Mouse (Mus musculus): Measurements from ENCODE around the gene Shmt2. TPM values are rescaled to one million over a fixed set of nuclear protein-coding genes. Genes with fewer than 3 reads are reported as not detected.

Gene Shmt2
- polyA plus RNA-seq, 1 experiment: 57.7 TPM

DNA sequence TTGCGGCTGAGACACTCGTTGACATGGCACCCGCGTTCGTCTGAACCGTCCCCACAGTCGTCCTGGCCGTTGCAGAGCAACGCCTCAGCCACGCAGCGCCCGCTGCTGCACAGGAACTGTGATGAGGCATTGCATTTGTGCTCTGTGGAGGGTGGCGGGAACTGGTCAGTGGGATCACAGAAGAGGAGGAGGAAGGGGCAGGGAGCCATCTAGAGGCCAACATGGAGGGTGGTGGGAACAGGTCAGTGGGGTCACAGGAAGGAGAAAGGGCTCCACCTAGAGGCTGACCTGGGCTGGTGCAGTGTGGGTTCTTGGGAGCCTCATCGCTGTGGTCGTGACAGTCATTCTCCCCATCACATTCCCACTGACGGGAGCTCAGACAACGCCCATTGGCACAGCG, 33.5 kb upstream of the Shmt2 start:
- no peak overlapping the region for H3K4me3 ChIP-seq (replicated peaks; ENCODE audit: extremely low read depth, low read depth, low read length)
- 77% methylated on average over 18 of the region's 18 CpGs for WGBS
- no peaks in the 10 kb centered on the region for H3K4me1 ChIP-seq (ENCODE audit: control insufficient read depth, insufficient read depth, low read length)
- no peak for DNase-seq
- TF ChIP-seq CTCF (IDR thresholded peaks at IDR 0.05; ENCODE audit: insufficient read depth, low read length): peak; percentile 69
- no peak for TF ChIP-seq POLR2A (IDR thresholded peaks at IDR 0.05; ENCODE audit: borderline replicate concordance, extremely low read depth, low read depth, low read length)

DNA sequence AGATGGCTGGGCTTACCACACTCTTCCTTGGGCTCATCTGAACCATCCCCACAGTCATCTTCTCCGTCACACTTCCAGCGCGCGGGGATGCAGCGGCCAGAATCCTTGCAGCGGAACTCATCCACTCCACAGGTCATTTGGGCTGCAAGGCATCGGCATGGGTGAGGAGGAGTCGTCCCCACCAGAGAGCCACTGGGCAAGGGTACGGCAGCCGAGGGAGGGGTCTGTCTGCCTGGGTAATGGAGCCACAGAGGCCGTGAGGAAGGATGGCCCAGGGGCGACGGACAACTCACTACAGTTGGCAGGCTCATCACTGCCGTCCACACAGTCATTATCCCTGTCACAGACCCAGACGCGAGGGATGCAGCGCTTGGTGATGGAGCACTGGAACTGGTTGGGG, 27.6 kb upstream of the Shmt2 start:
- TF ChIP-seq CTCF (IDR thresholded peaks at IDR 0.05; ENCODE audit: insufficient read depth, low read length): no peak
- no peak for TF ChIP-seq POLR2A (IDR thresholded peaks at IDR 0.05; ENCODE audit: borderline replicate concordance, extremely low read depth, low read depth, low read length)
- H3K4me3 ChIP-seq (replicated peaks; ENCODE audit: extremely low read depth, low read depth, low read length): no peak overlapping the region
- WGBS: 86% methylated on average over 17 of the region's 17 CpGs
- DNase-seq: no peak
- no peaks in the 10 kb centered on the region for H3K4me1 ChIP-seq (ENCODE audit: control insufficient read depth, insufficient read depth, low read length)

DNA sequence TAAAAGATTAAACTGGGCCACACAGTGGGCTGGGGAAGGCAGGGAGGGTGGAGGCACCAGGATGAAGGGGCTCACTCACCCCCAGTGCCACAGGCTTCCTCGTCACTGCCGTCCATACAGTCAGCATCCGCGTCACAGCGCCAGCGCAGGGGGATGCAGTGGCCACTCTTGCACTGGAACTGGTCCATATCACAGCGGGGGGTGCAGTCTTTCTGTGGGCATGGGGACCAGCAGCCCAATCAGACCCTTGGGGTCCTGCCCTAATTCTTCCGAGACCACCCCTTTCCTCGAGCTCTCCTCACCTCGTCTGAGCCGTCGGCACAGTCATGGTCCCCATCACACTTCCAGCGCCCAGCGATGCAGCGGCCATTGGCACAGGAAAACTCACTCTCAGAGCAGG, 26.0 kb upstream of the Shmt2 start:
- DNase-seq: no peak
- H3K4me1 ChIP-seq (ENCODE audit: control insufficient read depth, insufficient read depth, low read length): no peaks in the 10 kb centered on the region
- TF ChIP-seq POLR2A (IDR thresholded peaks at IDR 0.05; ENCODE audit: borderline replicate concordance, extremely low read depth, low read depth, low read length) (no peak), CTCF (IDR thresholded peaks at IDR 0.05; ENCODE audit: insufficient read depth, low read length) (no peak)
- H3K4me3 ChIP-seq (replicated peaks; ENCODE audit: extremely low read depth, low read depth, low read length): no peak overlapping the region
- WGBS: 93% methylated on average over 15 of the region's 15 CpGs

DNA sequence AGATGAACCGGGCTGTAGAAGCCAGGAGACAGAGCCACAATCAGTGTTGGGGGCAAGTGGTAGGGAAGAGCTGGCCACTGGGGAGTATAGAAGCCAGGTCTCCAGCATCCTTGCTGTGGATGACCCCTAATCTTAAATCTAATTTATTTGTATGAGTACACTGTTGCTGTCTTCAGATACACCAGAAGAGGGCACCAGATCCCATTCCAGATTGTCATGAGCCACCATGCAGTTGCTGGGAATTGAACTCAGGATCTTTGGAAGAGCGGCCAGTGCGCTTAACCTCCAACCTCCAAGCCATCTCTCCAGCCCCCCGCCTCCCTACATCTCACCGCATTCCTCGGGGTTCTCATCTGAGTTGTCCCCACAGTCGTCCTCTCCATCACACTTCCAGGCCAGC, 24.3 kb upstream of the Shmt2 start:
- TF ChIP-seq POLR2A (IDR thresholded peaks at IDR 0.05; ENCODE audit: borderline replicate concordance, extremely low read depth, low read depth, low read length) (no peak), CTCF (IDR thresholded peaks at IDR 0.05; ENCODE audit: insufficient read depth, low read length) (no peak)
- Histone ChIP-seq H3K4me1 (ENCODE audit: control insufficient read depth, insufficient read depth, low read length) (no peaks in the 10 kb centered on the region), H3K4me3 (replicated peaks; ENCODE audit: extremely low read depth, low read depth, low read length) (no peak overlapping the region)
- WGBS: 88% methylated on average over 7 of the region's 7 CpGs
- no peak for DNase-seq

DNA sequence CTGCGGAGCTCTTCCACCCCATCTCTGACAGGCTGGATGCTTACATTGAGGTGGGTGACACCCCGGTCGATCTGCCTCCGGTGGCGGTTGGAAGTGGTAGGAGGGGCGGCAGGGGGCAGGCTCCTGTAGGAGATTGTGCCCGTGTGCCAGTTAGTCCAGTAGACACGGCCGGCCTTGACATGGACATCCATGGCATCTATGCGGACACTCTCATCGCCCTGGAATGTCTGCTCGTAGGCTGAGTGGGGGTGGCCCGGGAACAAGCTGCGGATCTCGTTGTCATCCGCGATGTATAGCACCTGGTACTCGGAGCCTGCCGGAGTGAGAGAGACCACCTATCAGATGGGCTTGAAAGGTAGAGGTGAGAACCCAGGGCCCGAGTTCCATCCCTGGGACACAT, 22.1 kb upstream of the Shmt2 start:
- Histone ChIP-seq H3K4me3 (replicated peaks; ENCODE audit: extremely low read depth, low read depth, low read length) (no peak overlapping the region), H3K4me1 (ENCODE audit: control insufficient read depth, insufficient read depth, low read length) (no peaks in the 10 kb centered on the region)
- DNase-seq: no peak
- TF ChIP-seq POLR2A (IDR thresholded peaks at IDR 0.05; ENCODE audit: borderline replicate concordance, extremely low read depth, low read depth, low read length) (no peak), CTCF (IDR thresholded peaks at IDR 0.05; ENCODE audit: insufficient read depth, low read length) (no peak)
- 85% methylated on average over 20 of the region's 20 CpGs for WGBS

DNA sequence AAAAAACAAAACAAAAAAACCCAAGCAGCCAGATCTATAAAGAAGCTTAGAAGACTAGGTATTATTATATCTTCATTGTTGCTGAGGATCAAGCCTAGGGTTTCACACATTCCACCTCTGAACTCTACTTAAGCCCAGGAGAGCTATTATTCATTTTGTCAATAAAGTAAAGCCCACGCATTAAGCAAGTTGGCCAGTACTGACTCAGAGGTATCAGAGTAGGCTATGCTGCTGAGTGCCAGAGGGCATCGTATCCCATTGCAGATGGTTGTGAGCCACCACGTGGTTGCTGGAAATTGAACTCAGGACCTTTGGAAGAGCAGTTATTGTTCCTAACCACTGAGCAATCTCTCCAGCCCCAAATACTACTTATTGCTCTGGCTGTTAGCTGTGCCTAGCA, 21.7 kb upstream of the Shmt2 start:
- Histone ChIP-seq H3K4me3 (replicated peaks; ENCODE audit: extremely low read depth, low read depth, low read length) (no peak overlapping the region), H3K4me1 (ENCODE audit: control insufficient read depth, insufficient read depth, low read length) (no peaks in the 10 kb centered on the region)
- TF ChIP-seq POLR2A (IDR thresholded peaks at IDR 0.05; ENCODE audit: borderline replicate concordance, extremely low read depth, low read depth, low read length) (no peak), CTCF (IDR thresholded peaks at IDR 0.05; ENCODE audit: insufficient read depth, low read length) (no peak)
- no peak for DNase-seq
- WGBS: 73% methylated on average over 3 of the region's 3 CpGs

DNA sequence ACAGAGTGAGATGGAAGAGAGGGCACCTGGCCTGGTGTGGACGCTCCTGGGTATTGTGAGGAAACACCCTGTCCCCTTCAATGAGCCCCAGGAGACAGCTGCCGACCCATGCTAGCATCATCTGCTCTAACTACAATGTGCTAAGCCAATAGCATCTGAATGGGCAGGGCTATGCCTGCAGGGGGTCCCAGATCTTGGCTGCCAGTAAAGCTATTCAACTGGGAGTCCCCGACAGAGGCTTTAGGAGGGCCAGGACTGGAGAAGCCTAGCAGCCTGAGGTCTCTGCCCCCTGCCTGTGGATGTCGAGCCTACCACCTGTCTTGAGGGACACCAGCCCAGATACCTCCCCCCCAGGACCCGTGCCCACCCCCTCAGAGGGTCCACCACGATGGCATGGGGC, 20.5 kb upstream of the Shmt2 start:
- 68% methylated on average over 6 of the region's 6 CpGs for WGBS

DNA sequence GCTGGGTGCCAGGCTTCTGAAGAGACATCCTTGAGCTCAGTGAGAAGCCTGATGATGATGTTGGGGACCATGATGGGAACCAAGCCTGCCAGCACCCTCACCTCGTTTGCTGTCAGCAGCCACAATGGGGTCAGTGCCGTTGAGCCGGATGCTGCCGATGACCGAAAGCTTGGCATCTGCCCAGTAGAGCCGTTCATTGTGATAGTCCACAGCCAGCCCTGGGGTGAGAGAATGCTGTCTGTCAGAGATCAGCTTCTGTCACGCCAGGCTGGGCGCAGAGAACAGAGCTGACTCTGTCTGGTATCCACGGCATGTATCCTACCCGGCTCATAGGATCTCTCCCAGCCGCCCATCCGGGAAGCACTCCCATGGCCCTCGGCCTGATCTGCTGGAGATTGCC, 19.8 kb upstream of the Shmt2 start:
- Histone ChIP-seq H3K4me1 (ENCODE audit: control insufficient read depth, insufficient read depth, low read length) (no peaks in the 10 kb centered on the region), H3K4me3 (replicated peaks; ENCODE audit: extremely low read depth, low read depth, low read length) (no peak overlapping the region)
- no peak for TF ChIP-seq POLR2A (IDR thresholded peaks at IDR 0.05; ENCODE audit: borderline replicate concordance, extremely low read depth, low read depth, low read length)
- no peak for DNase-seq
- 69% methylated on average over 13 of the region's 13 CpGs for WGBS

More for the DNA sequence above, 20.5 kb upstream of the Shmt2 start:
- Histone ChIP-seq H3K4me3 (replicated peaks; ENCODE audit: extremely low read depth, low read depth, low read length) (no peak overlapping the region), H3K4me1 (ENCODE audit: control insufficient read depth, insufficient read depth, low read length) (no peaks in the 10 kb centered on the region)
- DNase-seq: no peak
- no peak for TF ChIP-seq POLR2A (IDR thresholded peaks at IDR 0.05; ENCODE audit: borderline replicate concordance, extremely low read depth, low read depth, low read length)
- TF ChIP-seq CTCF (IDR thresholded peaks at IDR 0.05; ENCODE audit: insufficient read depth, low read length): no peak

DNA sequence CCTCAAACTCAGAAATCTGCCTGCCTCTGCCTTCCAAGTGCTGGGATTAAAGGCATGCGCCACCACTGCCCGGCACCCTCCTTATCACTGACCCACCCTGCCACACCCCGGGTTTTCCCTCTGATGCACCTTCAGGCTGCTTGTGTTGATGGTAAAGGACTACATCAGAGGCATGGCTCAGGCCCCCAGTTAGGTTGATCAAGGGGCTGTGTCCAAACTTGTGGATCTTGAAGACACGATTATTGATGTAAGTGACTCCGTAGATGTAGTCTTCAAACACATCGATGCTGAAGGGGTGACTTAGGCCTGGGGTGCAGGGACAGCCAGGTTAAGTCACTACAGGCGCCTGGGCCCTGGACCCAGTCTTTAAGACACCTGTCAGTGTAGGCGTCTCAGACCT, 19.3 kb upstream of the Shmt2 start:
- TF ChIP-seq CTCF (IDR thresholded peaks at IDR 0.05; ENCODE audit: insufficient read depth, low read length): no peak
- WGBS: 91% methylated on average over 8 of the region's 8 CpGs
- no peaks in the 10 kb centered on the region for H3K4me1 ChIP-seq (ENCODE audit: control insufficient read depth, insufficient read depth, low read length)
- no peak overlapping the region for H3K4me3 ChIP-seq (replicated peaks; ENCODE audit: extremely low read depth, low read depth, low read length)
- no peak for DNase-seq

DNA sequence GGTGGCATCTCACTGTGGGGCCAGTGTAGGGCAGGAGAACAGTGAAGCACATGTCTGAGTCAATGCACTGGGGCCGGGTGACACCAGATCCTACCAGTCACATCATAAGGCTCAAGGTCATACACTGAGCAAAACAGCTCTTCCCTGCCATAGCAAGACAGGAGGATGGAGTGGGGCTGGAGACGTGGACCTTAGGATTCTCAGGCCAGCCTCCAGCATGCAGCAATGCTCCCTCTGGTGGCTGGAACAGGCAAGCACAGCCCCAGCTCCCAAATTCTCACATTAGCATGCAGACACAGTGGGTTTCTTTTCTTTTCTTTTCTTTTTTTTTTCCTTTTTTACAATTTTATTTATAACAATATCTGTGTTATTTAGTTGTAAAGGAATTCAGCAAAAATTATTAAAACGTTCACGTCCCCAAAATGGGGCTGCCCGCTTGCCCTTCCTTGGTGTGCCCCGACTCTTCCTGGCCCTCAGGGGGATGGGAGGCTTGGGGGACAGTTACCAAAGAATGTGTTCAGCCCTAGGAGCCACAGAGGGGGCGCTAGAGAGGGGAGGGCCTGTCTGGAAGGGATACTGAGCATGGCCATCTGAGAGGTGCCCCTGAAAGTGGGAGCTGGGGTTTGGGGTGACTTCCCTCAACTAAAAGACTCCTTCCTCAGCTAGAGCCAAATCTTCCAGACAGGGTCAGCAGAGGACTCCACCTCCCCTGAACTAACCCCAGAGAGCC, 15.8 kb upstream of the Shmt2 start:
- H3K4me1 ChIP-seq (ENCODE audit: control insufficient read depth, insufficient read depth, low read length): peaks cover 7% of the 10 kb centered on the region
- 27% methylated on average over 7 of the region's 7 CpGs for WGBS
- peak; percentile 98 for TF ChIP-seq CTCF (IDR thresholded peaks at IDR 0.05; ENCODE audit: insufficient read depth, low read length)
- no peak; the same call in 1 of the 2 replicates for TF ChIP-seq POLR2A (IDR thresholded peaks at IDR 0.05; ENCODE audit: borderline replicate concordance, extremely low read depth, low read depth, low read length)
- no peak overlapping the region for H3K4me3 ChIP-seq (replicated peaks; ENCODE audit: extremely low read depth, low read depth, low read length)
- DNase-seq: peak; percentile 74
